Mouse (Mus musculus) myocyte (in vitro differentiated cells): ENCODE measurements around the gene Fars2. TPM values are rescaled to one million over a fixed set of nuclear protein-coding genes. Genes with fewer than 3 reads are reported as not detected.

Source experiments
- H3K27me3 ChIP-seq: one replicate; pipeline ENCODE4 v1.6.1; 2011; ENCODE audit not compliant: control insufficient read depth, insufficient read depth, insufficient read length
- H3K36me3 ChIP-seq: one replicate; pipeline ENCODE4 v1.6.1; 2011; ENCODE audit not compliant: control insufficient read depth, insufficient read depth
- H3K4me2 ChIP-seq: one replicate; pipeline ENCODE4 v1.6.1; 2011; ENCODE audit warnings: low read depth, control low read depth
- H3K4me3 ChIP-seq: one replicate; pipeline ENCODE4 v1.5.1; 2011; ENCODE audit warnings: mild to moderate bottlenecking, control low read depth, moderate library complexity
- H3K79me2 ChIP-seq: one replicate; pipeline ENCODE4 v1.6.1; 2011; ENCODE audit not compliant: control insufficient read depth, insufficient read depth
- H3ac ChIP-seq: one replicate; pipeline ENCODE4 v1.6.1; 2011; ENCODE audit not compliant: control insufficient read depth, insufficient read length
- CEBPB ChIP-seq: IDR thresholded peaks from 2 replicates; pipeline ENCODE4 v1.6.1; 2011; ENCODE audit warnings: mild to moderate bottlenecking, moderate library complexity; ENCODE audit not compliant: poor library complexity, insufficient read depth, severe bottlenecking
- E2F4 ChIP-seq: IDR thresholded peaks from one replicate; pipeline ENCODE4 v1.6.1; 2011; ENCODE audit warnings: mild to moderate bottlenecking, control low read depth, moderate library complexity; ENCODE audit not compliant: insufficient read depth
- MAX ChIP-seq: IDR thresholded peaks from one replicate; pipeline ENCODE4 v1.6.1; 2011; ENCODE audit warnings: low read depth, mild to moderate bottlenecking, control low read depth
- MYOD1 ChIP-seq, 3 experiments: IDR thresholded peaks; one replicate each; pipeline ENCODE4 v1.6.1; 2011; ENCODE audit warnings: control low read depth in 2 of 3, low read depth in 2 of 3, mild to moderate bottlenecking in 2 of 3, moderate library complexity in 1 of 3; ENCODE audit not compliant: insufficient read length in 2 of 3, control insufficient read depth in 1 of 3
- MYOG ChIP-seq, 3 experiments: IDR thresholded peaks; one replicate each; pipeline ENCODE4 v1.6.1; 2011; ENCODE audit warnings: control low read depth in 2 of 3, low read depth in 2 of 3, mild to moderate bottlenecking in 2 of 3; ENCODE audit not compliant: insufficient read length in 2 of 3, control insufficient read depth in 1 of 3, insufficient read depth in 1 of 3
- POLR2A ChIP-seq: IDR thresholded peaks from one replicate; pipeline ENCODE4 v1.6.1; 2011; ENCODE audit warnings: low read depth, mild to moderate bottlenecking, control low read depth, moderate library complexity; ENCODE audit not compliant: insufficient read length
- POLR2AphosphoS2 ChIP-seq: IDR thresholded peaks from one replicate; pipeline ENCODE4 v1.6.1; 2011; ENCODE audit warnings: low read depth, control low read depth; ENCODE audit not compliant: insufficient read length
- REST ChIP-seq: IDR thresholded peaks from one replicate; pipeline ENCODE4 v1.6.1; 2011; ENCODE audit warnings: mild to moderate bottlenecking, control low read depth, moderate library complexity; ENCODE audit not compliant: insufficient read depth, insufficient read length
- SRF ChIP-seq: IDR thresholded peaks from one replicate; pipeline ENCODE4 v1.6.1; 2011; ENCODE audit warnings: low read depth; ENCODE audit not compliant: control insufficient read depth, insufficient read length
- TCF12 ChIP-seq: IDR thresholded peaks from one replicate; pipeline ENCODE4 v1.6.1; 2011; ENCODE audit warnings: mild to moderate bottlenecking, control low read depth; ENCODE audit not compliant: poor library complexity, insufficient read depth, severe bottlenecking
- TCF3 ChIP-seq: IDR thresholded peaks from one replicate; pipeline ENCODE4 v1.6.1; 2011; ENCODE audit warnings: low read depth, control low read depth; ENCODE audit not compliant: insufficient read length
- USF1 ChIP-seq: IDR thresholded peaks from one replicate; pipeline ENCODE4 v1.6.1; 2011; ENCODE audit warnings: low read depth, mild to moderate bottlenecking, control low read depth, moderate library complexity
- polyA plus RNA-seq: library from polyadenylated mRNA; unstranded; fragments of >200 nt; fragmentation: generic; extraction: Trizol; gene quantifications from one replicate; pipeline ENCODE4 v1.2.1, GENCODE M21; 2012; ENCODE audit warnings: missing spikeins

Gene Fars2
- polyA plus RNA-seq, 1 experiment = 53.6 TPM

- no peaks in the 10 kb centered on the region for H3K27me3 ChIP-seq
- H3ac ChIP-seq = no peak overlapping the region
- TF ChIP-seq REST = no peak
- TF ChIP-seq TCF12 = no peak
- TF ChIP-seq E2F4 = no peak
- no peak for TF ChIP-seq MYOD1 (IDR thresholded peaks at IDR 0.05; ENCODE audit: control insufficient read depth in 1 of 3, insufficient read length in 2 of 3, low read depth in 2 of 3)
- no peak for TF ChIP-seq CEBPB
- H3K4me3 ChIP-seq = no peak overlapping the region
- H3K4me2 ChIP-seq = no peak overlapping the region
- no peaks in the 10 kb centered on the region for H3K79me2 ChIP-seq
- no peaks in the 10 kb centered on the region for H3K36me3 ChIP-seq
Observed at GRCm38 (mm10) chr13:36582406-36583070, 465.3 kb downstream of the Fars2 start.

GRCm38 (mm10) chr13:36583481-36584151 is 466.4 kb downstream of the Fars2 start:
- Histone ChIP-seq H3K4me2 (no peak overlapping the region), H3K36me3 (no peaks in the 10 kb centered on the region), H3K79me2 (no peaks in the 10 kb centered on the region), H3K4me3 (no peak overlapping the region), H3K27me3 (no peaks in the 10 kb centered on the region), H3ac (no peak overlapping the region)
- TF ChIP-seq TCF12 = no peak
- no peak for TF ChIP-seq CEBPB
- no peak for TF ChIP-seq POLR2AphosphoS2
- no peak for TF ChIP-seq TCF3
- no peak for TF ChIP-seq E2F4
- TF ChIP-seq MYOG (IDR thresholded peaks at IDR 0.05; ENCODE audit: control insufficient read depth in 1 of 3, insufficient read depth in 1 of 3, insufficient read length in 2 of 3, low read depth in 2 of 3) = no peak
- no peak for TF ChIP-seq MYOD1 (IDR thresholded peaks at IDR 0.05; ENCODE audit: control insufficient read depth in 1 of 3, insufficient read length in 2 of 3, low read depth in 2 of 3)
- no peak for TF ChIP-seq REST
- TF ChIP-seq POLR2A = no peak
- TF ChIP-seq USF1 = no peak
- no peak for TF ChIP-seq MAX
- no peak for TF ChIP-seq SRF

GRCm38 (mm10) chr13:36584197-36584596 is 467.0 kb downstream of the Fars2 start:
- H3ac ChIP-seq = no peak overlapping the region
- H3K27me3 ChIP-seq = no peaks in the 10 kb centered on the region
- TF ChIP-seq REST (no peak), POLR2A (no peak), MAX (no peak), TCF12 (no peak), POLR2AphosphoS2 (no peak), MYOD1 (IDR thresholded peaks at IDR 0.05; ENCODE audit: control insufficient read depth in 1 of 3, insufficient read length in 2 of 3, low read depth in 2 of 3) (no peak), TCF3 (no peak), CEBPB (no peak), SRF (no peak), USF1 (no peak), E2F4 (no peak), MYOG (IDR thresholded peaks at IDR 0.05; ENCODE audit: control insufficient read depth in 1 of 3, insufficient read depth in 1 of 3, insufficient read length in 2 of 3, low read depth in 2 of 3) (no peak)
- H3K79me2 ChIP-seq = no peaks in the 10 kb centered on the region
- H3K4me3 ChIP-seq = no peak overlapping the region
- H3K4me2 ChIP-seq = no peak overlapping the region
- no peaks in the 10 kb centered on the region for H3K36me3 ChIP-seq

GRCm38 (mm10) chr13:36589092-36589491 is 471.9 kb downstream of the Fars2 start:
- Histone ChIP-seq H3K4me2 (no peak overlapping the region), H3K79me2 (no peaks in the 10 kb centered on the region), H3K27me3 (no peaks in the 10 kb centered on the region), H3K36me3 (no peaks in the 10 kb centered on the region), H3ac (no peak overlapping the region), H3K4me3 (no peak overlapping the region)
- no peak for TF ChIP-seq MAX
- TF ChIP-seq TCF3 = no peak
- TF ChIP-seq E2F4 = no peak
- TF ChIP-seq MYOG (IDR thresholded peaks at IDR 0.05; ENCODE audit: control insufficient read depth in 1 of 3, insufficient read depth in 1 of 3, insufficient read length in 2 of 3, low read depth in 2 of 3) = no peak
- TF ChIP-seq SRF = no peak
- TF ChIP-seq POLR2A = no peak
- no peak for TF ChIP-seq MYOD1 (IDR thresholded peaks at IDR 0.05; ENCODE audit: control insufficient read depth in 1 of 3, insufficient read length in 2 of 3, low read depth in 2 of 3)
- no peak for TF ChIP-seq POLR2AphosphoS2
- no peak for TF ChIP-seq TCF12
- no peak for TF ChIP-seq REST
- no peak for TF ChIP-seq USF1
- TF ChIP-seq CEBPB = no peak
